Mouse (Mus musculus): ENCODE measurements at regions not wholly inside any gene's neighbourhood (a gene's known extent, or its start where the extent isn't known, plus 50 kb on each side); places are given as distances from the start of the nearest gene placed in this dataset.

- DNase-seq (ENCODE audit: low read depth, low spot score), result no peak
These were observed 237.3 kb upstream of the Wscd1 start for GRCm38 (mm10) chr11:71512271-71513066.

GRCm38 (mm10) chr11:71513067-71513350, 236.7 kb upstream of the Wscd1 start:
- no peak for DNase-seq (ENCODE audit: low read depth, low spot score)

- DNase-seq (ENCODE audit: low read depth, low spot score), result no peak
These were observed 234.5 kb upstream of the Wscd1 start for GRCm38 (mm10) chr11:71515264-71515663.

GRCm38 (mm10) chr11:71517377-71517776, 232.3 kb upstream of the Wscd1 start:
- DNase-seq (ENCODE audit: low read depth, low spot score), result no peak

- no peak for DNase-seq (ENCODE audit: low read depth, low spot score)
These were observed 222.0 kb upstream of the Wscd1 start for GRCm38 (mm10) chr11:71527691-71528090.

- DNase-seq (ENCODE audit: low read depth, low spot score), result no peak
These were observed 221.1 kb upstream of the Wscd1 start for GRCm38 (mm10) chr11:71528588-71528987.

- no peak for DNase-seq (ENCODE audit: low read depth, low spot score)
These were observed 208.4 kb upstream of the Wscd1 start for GRCm38 (mm10) chr11:71541178-71541845.

- DNase-seq (ENCODE audit: low read depth, low spot score), result peak; percentile 22
These were observed 192.3 kb upstream of the Wscd1 start for GRCm38 (mm10) chr11:71557412-71557811.

GRCm38 (mm10) chr11:71564831-71565230, 184.9 kb upstream of the Wscd1 start:
- no peak for DNase-seq (ENCODE audit: low read depth, low spot score)

GRCm38 (mm10) chr11:71576801-71577200, 172.9 kb upstream of the Wscd1 start:
- DNase-seq (ENCODE audit: low read depth, low spot score), result no peak

GRCm38 (mm10) chr11:71581775-71582174, 167.9 kb upstream of the Wscd1 start:
- DNase-seq (ENCODE audit: low read depth, low spot score), result no peak

- DNase-seq (ENCODE audit: low read depth, low spot score), result no peak
These were observed 158.7 kb upstream of the Wscd1 start for GRCm38 (mm10) chr11:71591014-71591413.

- DNase-seq (ENCODE audit: low read depth, low spot score), result no peak
These were observed 155.4 kb upstream of the Wscd1 start for GRCm38 (mm10) chr11:71594250-71594847.

- peak; percentile 26 for DNase-seq (ENCODE audit: low read depth, low spot score)
These were observed 152.0 kb upstream of the Wscd1 start for GRCm38 (mm10) chr11:71597709-71598108.

- no peak for DNase-seq (ENCODE audit: low read depth, low spot score)
These were observed 138.9 kb upstream of the Wscd1 start for GRCm38 (mm10) chr11:71610782-71611181.

- no peak for DNase-seq (ENCODE audit: low read depth, low spot score)
These were observed 134.2 kb upstream of the Wscd1 start for GRCm38 (mm10) chr11:71615526-71615925.

GRCm38 (mm10) chr11:71625501-71626191, 124.1 kb upstream of the Wscd1 start:
- DNase-seq (ENCODE audit: low read depth, low spot score), result no peak

GRCm38 (mm10) chr11:71636111-71636510, 113.6 kb upstream of the Wscd1 start:
- no peak for DNase-seq (ENCODE audit: low read depth, low spot score)

- no peak for DNase-seq (ENCODE audit: low read depth, low spot score)
These were observed 112.9 kb upstream of the Wscd1 start for GRCm38 (mm10) chr11:71636785-71637184.

GRCm38 (mm10) chr11:71642886-71643285, 106.8 kb upstream of the Wscd1 start:
- no peak for DNase-seq (ENCODE audit: low read depth, low spot score)

GRCm38 (mm10) chr11:71651756-71652380, 97.9 kb upstream of the Wscd1 start:
- no peak for DNase-seq (ENCODE audit: low read depth, low spot score)

GRCm38 (mm10) chr11:71652381-71652775, 97.3 kb upstream of the Wscd1 start:
- DNase-seq (ENCODE audit: low read depth, low spot score), result no peak

Measured in WW6 (cell line).